Mouse (Mus musculus) adrenal gland, adult (tissue): ENCODE data around the gene Xk.
A peak's percentile ranks its signal among the peaks of the same experiment; 100 is the strongest.
"Not testable (repeated sequence)": the region's sequence is repeated elsewhere in the genome, so short reads cannot be mapped to it uniquely, and the experiment has no call there.

Source experiments
- DNase-seq, 2 experiments: peaks; one replicate each; pipeline ENCODE4 v3.0.0; 2022 to 2023; ENCODE audit warnings: low spot score in 1 of 2; ENCODE audit not compliant: inconsistent age in 2 of 2

Gene Xk

DNA sequence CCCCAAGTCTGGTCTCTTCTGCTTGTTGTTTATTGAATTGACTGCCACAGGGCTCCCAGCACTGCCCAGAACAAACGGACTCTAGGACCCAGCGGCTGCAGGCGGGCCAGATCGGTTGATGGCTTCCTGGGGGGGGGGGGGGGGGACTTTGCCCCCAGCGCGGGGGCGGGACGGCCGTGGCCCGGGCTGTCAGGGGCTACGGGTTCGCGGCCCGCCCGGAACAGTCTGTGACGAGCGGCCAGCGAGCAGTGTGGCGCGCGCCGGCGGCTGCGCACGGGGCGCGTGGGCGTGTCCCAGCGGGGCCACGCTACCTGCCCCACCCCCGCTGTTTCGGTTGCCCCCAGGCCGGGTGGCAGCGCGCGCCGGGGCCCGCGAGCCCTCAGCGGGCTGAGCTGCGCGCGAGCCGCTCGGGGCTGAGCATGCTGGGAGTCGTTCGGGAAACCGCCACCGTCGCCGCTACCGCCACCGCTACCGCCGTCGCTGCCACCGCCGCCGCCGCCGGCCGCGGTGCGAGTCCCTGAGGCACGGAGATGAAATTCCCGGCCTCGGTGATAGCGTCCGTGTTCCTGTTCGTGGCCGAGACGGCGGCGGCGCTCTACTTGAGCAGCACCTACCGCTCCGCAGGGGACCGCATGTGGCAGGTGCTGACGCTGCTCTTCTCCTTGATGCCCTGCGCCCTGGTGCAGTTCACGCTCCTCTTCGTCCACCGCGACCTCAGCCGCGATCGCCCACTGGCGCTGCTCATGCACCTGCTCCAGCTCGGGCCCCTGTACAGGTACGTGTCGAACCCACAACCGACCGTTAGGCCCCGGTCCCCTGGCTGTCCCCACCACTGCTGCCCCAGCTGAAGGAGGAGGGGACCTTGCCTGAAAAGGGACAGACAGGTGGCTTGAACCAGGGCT is at the start of gene Xk:
Gene Xk, plus strand, starts transcription at position 297 of the 902 bp plus-strand sequence.
- DNase-seq, result peak; percentile 59 to 81

DNA sequence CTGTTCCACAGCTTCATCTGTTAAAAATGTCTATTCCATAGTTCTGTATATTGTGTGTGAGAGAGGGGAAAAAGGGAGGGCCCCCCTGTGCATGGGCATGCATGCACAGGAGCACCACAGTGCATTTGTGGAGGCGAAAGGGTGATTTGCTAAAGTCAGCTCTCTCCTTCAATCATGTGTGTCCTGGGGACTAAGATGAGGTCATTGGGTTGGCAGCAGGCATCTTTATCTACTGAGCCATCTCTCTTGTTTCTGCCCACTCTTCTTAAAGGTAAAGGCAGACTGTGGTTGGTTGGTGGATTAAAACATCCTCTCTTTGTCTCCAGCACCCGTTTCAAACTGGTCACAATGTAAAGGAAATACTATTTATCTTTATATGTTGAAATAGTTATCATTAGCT is 45.5 kb upstream of the Xk start:
- DNase-seq, result no peak

DNA sequence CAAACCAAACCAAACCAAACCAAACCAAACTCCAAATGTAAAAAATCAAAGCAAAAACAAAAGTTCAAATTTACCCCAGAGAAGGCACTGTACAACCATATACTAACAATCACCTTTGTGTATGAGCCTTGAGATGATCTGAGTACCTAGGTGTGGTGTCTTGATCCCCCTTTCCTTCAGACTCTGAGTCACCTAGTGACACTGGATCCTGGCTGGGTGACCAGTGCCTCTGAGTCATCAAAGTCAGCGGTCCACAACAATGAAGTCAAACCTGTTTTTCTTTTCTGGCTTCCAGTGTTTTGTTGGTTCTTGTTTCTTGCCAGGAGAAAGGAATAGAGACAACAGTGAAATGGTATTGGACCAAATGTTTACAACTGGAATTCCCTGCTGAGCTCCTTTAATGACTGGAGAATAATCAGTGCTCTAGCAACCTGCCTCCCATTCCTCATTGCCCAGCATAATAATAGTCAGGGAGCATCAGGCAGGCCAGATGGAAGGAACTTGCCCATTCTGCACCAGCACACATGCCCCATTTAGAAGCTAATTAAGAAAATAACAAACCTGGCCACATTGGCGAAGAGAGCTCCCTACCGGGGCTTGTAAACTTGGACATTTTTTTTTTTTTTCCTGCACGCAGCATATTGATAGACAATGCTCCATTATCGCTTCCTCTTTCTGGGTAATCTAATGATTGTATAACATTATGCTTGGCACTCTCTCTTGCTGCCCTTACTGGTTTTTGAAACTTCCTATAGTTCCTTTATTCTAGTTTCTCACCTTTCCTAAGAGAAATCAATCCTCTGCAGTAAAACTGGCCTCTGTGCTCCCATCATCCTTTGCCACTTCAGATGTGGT is 31.6 kb upstream of the Xk start:
- no peak for DNase-seq

DNA sequence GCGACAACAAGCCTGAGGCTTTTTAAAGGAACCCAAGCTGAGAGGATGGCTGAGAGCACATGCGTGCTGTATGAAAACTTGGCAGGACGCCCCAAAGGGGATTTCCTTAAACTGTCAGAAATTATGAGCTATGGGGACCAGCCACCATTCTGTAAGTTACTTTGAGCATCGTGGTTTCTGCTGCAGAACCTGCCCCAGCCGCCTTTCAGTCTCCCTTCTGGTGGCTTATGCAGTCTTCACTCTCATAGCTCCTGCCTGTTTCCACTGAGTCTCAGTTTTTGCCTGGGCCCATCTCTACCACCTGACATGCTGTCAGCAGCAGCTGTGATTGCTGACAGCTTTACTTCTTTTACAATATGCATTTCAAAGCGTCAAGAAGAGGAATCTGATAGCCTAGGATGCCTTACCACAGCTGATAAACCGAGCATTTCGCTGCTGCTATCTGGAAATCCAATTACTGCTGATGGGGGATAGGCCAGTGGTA is 29.1 kb upstream of the Xk start:
- DNase-seq, result peak; percentile 6 to 29

DNA sequence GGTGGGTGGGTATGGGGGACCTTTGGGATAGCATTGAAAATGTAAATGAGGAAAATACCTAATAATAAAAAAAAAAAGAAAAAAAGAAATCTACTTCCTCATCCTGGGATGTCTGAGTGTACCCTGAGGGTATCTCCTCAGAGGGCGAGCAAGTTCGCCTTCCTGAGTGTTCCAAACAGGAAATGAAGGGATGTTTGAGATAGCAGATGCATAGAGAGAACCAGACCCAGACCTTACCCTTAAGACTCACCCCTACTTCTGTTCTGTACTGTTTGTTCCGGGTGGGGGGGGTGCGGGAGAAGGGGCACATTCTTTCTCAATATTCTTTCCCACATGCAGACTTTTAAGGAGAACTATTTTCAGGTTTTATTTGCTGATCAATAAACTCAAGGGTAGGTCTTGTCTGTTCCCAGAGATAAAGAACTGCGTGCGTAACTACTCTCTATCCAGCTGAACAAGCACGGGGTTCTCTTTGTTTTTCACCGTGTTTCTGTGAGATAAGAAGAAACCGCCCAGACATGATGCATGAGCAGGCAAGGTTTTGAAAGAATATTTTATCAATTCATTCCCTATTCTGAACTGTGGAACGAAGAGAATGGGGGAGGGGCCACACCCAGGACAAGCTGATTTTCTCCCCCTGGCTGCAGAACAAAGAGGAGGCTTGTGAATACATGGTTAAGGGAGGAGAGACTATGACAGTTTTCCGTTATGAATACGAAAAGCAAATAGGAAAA is 27.8 kb upstream of the Xk start:
- no peak for DNase-seq

DNA sequence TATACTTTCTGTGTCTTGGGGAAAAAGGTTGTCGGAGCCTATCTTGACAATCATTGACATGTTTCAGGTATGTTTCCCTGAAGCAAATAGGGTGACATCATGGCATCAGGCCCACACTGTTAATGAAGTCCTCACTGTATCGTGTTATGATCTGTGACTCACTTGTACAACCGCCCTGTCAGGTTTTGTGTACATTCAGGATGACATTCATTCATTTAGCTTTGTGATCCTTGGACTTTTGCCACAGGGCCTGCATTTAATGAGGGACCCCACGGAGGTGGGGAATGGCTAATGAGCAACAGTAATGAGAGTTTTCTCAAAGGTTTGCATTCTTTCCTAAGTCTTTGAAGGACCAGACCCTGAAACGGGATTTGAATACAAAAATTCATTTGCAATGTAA is 23.6 kb upstream of the Xk start:
- DNase-seq, result no peak

DNA sequence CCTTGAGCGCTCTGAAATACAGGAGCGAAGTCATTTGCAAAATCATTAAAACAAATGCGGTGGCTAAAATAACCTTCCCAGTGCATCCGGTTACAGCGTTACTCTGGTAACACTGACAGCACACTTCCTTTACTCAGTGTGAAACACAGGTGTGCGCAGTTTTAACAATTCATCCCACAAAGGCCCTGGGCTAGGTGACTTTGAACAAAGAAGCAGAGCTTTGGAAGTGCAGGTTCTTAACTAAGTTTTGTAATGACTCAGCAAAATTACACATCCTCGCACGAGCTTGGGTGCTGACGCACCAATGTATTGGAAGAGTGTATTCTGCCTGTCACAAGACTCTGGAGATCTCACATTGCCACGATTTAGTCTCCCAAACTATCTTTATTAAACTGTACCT is 18.6 kb upstream of the Xk start:
- no peak for DNase-seq

DNA sequence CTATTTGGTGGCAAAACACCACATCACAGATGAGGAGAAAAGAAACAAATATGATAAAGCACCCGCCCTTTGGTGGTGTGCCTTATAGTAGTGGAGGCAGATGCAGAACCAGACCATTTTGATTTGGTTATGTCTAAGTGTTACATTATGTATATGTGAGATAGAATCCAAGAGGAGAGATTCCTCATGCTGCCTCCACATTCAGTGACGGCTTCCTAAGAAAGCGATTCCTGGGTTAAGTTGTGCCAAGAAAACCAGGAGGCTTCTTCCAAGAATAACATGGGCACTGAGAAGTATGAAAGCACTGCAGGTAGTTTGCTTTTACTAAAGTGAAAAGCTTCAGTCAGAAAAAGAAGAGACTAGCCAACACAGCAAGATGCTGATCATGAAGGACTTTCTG is 17.7 kb upstream of the Xk start:
- no peak for DNase-seq

DNA sequence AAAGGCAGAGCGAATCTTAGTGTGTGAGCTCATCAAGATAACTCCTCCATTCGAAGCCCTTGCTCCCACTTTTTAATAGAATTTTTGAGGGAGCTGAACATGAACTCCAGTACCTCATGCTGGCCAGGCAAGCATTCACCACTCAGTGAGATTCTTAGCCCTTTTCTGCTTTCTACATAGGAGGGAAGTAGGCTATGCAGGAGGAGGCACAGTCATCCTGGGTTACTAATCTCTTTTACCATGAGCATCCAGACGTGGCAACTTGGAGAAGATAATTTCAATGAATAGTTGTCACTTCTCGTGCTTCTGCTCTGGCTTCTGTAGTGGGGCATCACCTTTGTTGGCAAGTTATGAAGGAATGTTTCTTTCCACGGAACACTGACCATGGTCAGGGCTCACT is 15.8 kb upstream of the Xk start, which contains the start of gene Gm14862:
Gene Gm14862, minus strand, starts transcription at position 134 of the 400 bp plus-strand sequence.
- DNase-seq, result no peak

DNA sequence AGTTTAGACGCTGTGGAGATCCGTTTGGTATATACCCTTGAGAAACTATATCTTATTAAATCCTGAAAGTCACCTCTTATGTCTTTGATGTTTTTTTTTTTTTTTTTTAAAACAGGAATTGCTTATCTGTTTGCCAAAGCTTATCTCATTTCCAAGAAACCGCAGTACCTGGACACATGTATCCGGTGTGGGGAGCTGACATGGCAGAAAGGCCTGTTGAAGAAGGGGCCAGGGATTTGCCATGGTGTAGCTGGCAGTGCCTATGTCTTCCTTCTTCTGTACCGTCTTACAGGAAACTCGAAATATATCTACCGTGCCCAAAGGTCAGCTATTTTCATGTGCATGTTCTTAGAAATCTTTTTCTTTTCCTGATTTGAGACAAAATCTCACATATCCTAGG is 14.7 kb upstream of the Xk start:
- no peak for DNase-seq

DNA sequence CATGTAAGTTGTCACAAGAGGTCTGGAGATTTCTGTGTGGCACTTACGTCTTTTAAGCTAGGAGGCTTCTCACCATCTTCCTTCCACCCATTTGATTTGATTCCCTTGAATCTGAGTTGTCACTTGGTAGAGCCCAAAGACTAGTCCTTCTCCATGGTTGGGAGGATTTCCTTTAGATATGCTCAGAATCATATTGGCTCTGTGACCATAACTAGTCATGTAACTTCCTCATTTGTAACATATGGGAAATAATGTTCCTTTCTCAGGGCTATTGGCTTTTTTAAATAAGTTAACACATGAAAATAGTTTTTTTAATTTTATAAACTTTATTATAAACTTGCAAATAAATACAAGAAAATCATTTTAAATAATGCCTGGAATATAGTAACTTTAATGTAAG is 13.3 kb upstream of the Xk start:
- no peak for DNase-seq

DNA sequence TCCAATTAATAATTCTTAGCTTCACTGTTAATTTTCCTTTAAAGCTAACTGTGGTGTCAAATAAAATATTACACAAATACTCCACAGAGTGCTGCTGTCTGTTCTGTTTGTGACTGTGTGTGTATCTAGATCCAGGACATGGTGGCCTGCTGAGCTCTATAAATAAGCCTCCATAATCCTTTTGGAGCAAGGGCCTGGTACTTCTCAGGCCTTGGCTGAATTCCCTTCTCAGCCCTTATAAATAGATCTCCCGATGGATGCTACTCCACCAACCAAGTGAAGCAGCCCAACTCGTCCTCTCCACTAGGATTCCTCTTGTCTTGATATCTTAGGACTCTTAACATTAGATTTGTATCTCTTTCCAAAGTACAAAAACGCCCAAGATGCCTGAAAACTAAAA is 1.4 kb upstream of the Xk start:
- DNase-seq, result no peak

DNA sequence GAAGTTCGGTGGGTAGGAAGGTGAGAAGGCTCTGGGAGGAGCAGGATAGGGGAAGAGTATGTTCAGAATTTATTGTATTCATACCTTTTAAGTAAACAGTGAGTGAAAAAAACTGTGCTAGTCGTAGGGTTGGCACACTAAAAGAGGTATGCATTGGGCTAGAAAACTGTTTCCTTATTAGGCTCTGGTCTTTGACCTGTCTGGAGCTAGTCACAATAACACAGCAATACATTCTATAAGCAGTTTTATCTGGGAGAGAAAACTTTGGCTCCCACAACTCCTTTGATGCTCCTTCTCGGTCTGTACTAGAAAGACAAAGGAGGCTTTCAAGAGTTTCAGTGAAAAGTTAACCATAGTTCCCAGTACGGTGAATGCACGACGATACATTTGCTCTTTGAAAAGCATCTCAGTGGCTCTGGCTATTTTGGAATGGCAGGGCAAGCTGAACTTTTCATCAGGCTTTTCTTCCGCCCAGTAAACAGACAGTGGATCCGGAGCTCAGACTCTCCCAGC is 553 bp upstream of the Xk start:
- no peak for DNase-seq

DNA sequence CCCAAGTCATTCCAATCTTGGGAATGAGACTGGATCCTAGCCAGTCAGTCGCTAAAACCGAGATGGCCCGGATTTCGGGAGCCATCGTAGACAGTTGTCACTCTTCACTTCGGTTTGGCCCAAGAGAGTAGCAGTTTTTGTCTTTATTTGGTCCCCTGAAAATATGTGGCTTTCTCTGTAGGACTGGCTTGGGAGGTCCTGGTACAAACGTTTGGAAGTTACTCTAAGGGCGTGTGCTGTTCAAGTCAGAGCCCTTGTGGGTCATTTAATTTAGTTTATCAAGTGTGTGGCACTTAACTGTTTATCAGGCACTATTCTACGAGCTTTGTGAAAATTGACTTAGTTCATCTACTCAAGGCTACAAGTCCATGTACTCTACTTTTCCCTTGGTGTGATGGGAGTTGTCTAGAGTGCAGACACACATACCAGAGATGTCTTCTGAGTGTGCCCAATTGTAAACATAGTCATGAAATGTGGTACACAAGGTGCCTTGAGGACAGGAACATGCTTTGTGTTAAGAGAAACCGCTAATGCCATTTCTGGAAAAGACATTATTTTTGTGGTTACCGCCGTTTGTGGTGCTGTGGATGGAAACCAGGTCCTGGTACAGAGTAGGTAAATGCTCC is 934 bp downstream of the Xk start:
- DNase-seq, result no peak

DNA sequence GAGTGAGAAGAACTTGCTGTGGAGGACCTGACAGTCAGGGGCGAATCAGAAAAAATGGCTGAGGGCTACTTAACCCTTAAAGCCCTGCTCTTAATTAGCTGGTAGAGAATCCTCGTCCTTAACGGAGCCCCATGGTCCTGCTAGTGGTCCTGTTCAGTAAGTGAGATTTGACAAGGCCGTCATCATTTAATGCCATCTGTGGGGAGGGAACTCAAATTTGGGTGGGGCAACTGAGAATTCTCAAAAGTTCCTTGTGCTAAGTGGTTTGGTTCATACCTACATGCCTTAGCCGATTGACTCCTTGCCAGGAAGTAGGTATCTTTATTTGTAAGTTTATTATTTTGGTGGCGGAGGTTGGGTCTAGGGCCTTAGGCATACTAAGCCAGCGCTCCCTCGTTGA is 1.8 kb downstream of the Xk start:
- DNase-seq, result no peak

DNA sequence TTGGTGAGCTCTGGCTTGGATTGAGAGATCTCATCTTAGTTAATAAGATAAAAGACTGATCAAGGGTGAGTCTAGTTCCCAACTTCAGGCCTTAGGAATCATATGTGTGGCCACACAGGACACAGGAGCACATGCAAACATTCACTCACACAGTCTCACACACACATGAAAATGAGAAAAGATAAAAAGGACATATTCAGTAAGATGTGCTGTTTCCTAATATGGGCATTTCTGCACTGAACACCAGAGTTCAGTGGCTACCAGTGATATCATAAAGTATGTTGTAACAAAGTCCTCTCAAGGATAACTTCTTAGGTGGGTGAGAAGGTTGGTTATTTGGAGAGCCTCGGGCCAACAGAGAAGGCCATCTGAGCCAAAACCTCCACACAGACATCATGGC is 10.9 kb downstream of the Xk start, which contains the start of gene H2al1m:
Gene H2al1m, plus strand, starts transcription at position 301 of the 400 bp plus-strand sequence.
- not testable (repeated sequence) for DNase-seq

DNA sequence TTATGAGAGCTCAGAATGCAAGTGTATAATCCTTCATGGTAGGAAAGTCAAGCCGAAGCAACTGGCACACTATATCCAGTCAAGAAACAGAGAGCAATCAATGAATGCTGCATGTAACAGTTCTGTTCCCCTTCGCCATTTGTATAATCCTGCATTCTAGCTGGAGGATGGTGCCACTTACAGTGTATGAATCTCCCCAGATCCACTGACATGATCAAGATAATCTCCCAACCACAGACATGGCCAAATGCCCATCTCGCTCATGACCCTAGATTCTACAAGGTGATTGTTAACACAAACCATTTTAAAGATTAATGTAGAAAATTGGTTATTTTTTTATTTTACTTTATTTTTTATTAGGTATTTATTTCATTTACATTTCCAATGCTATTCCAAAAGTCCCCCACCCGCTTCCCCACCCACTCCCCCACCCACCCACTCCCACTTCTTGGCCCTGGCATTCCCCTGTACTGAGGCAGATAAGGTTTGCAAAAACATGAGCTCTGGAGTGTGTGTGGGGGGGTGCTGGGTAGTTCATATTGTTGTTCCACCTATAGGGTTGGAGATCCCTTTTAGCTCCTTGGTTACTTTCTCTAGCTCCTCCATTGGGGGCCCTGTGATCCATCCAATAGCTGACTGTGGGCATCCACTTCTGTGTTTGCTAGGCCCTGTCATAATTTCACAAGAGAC is 20.7 kb downstream of the Xk start:
- not testable (repeated sequence) for DNase-seq

DNA sequence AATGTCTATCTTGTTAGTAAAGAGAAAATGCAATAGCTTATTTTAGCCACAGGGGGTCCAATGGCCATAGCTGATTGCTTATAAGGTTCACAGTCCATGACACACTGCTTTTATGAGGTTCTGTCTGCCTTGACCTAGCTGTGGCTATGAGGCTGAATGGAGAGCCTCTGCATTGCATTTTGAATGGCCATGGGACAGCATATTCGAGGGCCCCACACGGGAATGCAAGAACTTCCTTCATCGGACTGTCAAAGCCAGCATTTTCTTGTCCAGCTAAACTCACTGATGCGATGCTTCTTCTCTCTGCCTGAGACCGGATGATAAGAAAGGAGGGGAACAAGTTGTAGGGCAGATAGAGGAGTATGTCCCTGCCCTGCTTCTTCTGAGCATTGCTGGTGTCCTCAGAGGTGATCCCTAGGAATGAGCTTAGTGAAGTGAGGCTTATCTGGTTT is 25.9 kb downstream of the Xk start:
- no peak for DNase-seq

DNA sequence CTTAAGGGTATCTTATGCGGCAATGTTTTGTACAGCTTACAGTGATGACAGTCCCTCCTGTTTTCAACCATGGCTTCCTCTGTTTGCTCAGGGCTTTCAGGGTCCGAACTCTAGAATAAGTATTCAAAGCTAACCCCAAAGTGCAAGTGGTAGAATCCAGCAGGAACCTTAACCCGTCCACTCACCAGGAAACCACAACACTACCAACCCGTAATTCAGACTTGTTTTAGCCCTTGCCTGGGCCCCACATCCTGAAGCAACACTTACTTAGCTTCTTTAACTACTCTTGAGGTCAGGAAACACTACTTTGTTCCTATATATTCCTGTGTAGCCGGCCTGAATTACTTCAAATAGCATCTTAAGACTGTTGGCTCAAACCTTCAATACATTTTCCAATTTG is 30.2 kb downstream of the Xk start:
- no peak for DNase-seq

DNA sequence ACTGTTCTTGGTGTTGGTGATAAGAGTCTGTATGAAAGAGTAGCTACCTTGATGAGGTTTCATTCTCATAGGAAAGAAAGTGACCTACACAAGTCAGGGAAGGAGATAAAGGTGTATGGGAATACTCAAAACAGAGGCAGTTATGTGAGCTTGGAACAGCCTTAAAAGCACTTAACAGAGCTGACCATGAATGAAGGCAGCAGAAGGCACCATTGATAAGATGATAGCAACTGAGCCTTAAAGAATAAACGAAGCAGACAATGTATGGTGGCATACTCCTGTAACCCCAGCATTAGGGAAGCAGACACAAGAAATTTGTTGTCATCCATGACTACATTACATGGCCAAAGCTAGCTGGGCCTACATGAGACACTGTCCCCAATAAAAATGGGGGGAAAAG is 30.9 kb downstream of the Xk start:
- no peak for DNase-seq
